Mouse (Mus musculus) stomach, postnatal 0 days (tissue): ENCODE data around the gene Itga9. TPM values are rescaled to one million over a fixed set of nuclear protein-coding genes. Genes with fewer than 3 reads are reported as not detected.
A peak's percentile ranks its signal among the peaks of the same experiment; 100 is the strongest.

Experiments
- ATAC-seq: fragments of 200-750 bp; cut with Nextera tagmentation; 2 replicates; pipeline ENCODE4 v1.8.0; 2017; ENCODE audit not compliant: low FRiP score, low TSS enrichment
- DNase-seq: peaks from one replicate; pipeline ENCODE4 v3.0.0-alpha.2; 2016; ENCODE audit warnings: low spot score
- H3K27ac ChIP-seq: fragments of 300-500 bp; sonication (generic); replicated peaks from 2 replicates; pipeline ENCODE4 v1.5.1; 2014; ENCODE audit warnings: mild to moderate bottlenecking, control low read depth
- H3K27me3 ChIP-seq: fragments of 300-500 bp; sonication (generic); 2 replicates; pipeline ENCODE4 v1.6.1; 2014; ENCODE audit warnings: low read length; ENCODE audit not compliant: control insufficient read depth, insufficient read depth
- H3K36me3 ChIP-seq: fragments of 300-500 bp; sonication (generic); 2 replicates; pipeline ENCODE4 v1.6.1; 2014; ENCODE audit warnings: low read length, mixed read lengths; ENCODE audit not compliant: control insufficient read depth, insufficient read depth
- H3K4me1 ChIP-seq: fragments of 300-500 bp; sonication (generic); replicated peaks from 2 replicates; pipeline ENCODE4 v1.6.1; 2014; ENCODE audit warnings: antibody characterized with exemption; ENCODE audit not compliant: control insufficient read depth, insufficient read depth
- H3K4me2 ChIP-seq: fragments of 300-500 bp; sonication (generic); replicated peaks from 2 replicates; pipeline ENCODE4 v1.6.1; 2014; ENCODE audit warnings: low read depth, mild to moderate bottlenecking, control low read depth, moderate library complexity
- H3K4me3 ChIP-seq: fragments of 300-500 bp; sonication (generic); 2 replicates; pipeline ENCODE4 v1.5.1; 2014; ENCODE audit warnings: low read depth, low read length, control low read depth
- H3K9ac ChIP-seq: fragments of 300-500 bp; sonication (generic); 2 replicates; pipeline ENCODE4 v1.6.1; 2014; ENCODE audit warnings: mild to moderate bottlenecking, low read length, control low read depth, mixed read lengths
- H3K9me3 ChIP-seq: fragments of 300-500 bp; sonication (generic); 2 replicates; pipeline ENCODE4 v1.6.1; 2016; ENCODE audit warnings: low read length; ENCODE audit not compliant: control insufficient read depth
- CTCF ChIP-seq: IDR thresholded peaks from 2 replicates; pipeline ENCODE4 v1.5.1; 2016; ENCODE audit warnings: antibody characterized with exemption, low read depth, mild to moderate bottlenecking, moderate library complexity
- EP300 ChIP-seq: optimal IDR thresholded peaks from 2 replicates; pipeline ENCODE3; 2016; ENCODE audit warnings: antibody characterized with exemption
- WGBS: fragments of 180-500 bp; shearing (Covaris S2); extraction: QIAGEN DNeasy Blood & Tissue Kit; methylation state at CpG from one replicate; pipeline ENCODE4 v1.1.7; 2014; 5-methylcytosine and 5-hydroxymethylcytosine counted together
- polyA plus RNA-seq: library from polyadenylated mRNA; unstranded; fragments of >200 nt; fragmentation: Nextera tagmentation; extraction: Ambion mirVana; gene quantifications from 2 replicates; pipeline ENCODE4 v1.2.1, GENCODE M21; 2015

The Itga9 gene
- polyA plus RNA-seq, 1 experiment from 2014 or later: 5.3 TPM

DNA sequence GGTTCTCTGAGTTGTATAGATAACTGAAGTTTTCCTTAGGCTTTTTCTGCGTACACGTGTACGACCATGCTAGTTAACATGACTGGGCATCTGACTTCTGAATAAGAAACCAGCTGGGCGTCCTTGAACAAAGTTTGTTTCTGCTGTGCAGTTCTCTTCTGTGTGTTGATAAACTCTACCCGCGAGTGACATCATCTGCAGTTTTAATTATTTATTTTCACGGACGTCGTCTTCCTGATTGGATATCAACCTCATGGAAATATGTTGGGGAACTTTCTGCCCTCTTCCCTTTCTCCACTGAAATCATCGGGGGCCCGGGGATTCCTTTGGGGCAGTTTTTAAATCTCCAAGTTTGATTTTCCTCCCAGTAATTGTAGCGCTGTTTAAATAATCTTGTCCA lies 327.8 kb downstream of the Itga9 start:
- 48% methylated on average over 12 of the region's 12 CpGs for WGBS
- H3K27me3 ChIP-seq: no peaks in the 10 kb centered on the region
- ATAC-seq (peak; percentile 22; the same call in 1 of the 2 replicates), DNase-seq (no peak)
- H3K9me3 ChIP-seq: no peaks in the 10 kb centered on the region
- H3K4me3 ChIP-seq: no peak overlapping the region
- no peak overlapping the region for H3K9ac ChIP-seq
- H3K27ac ChIP-seq: no peak overlapping the region
- no peaks in the 10 kb centered on the region for H3K36me3 ChIP-seq
- TF ChIP-seq CTCF (no peak), EP300 (no peak)
- no peaks in the 10 kb centered on the region for H3K4me1 ChIP-seq
- no peak overlapping the region for H3K4me2 ChIP-seq

DNA sequence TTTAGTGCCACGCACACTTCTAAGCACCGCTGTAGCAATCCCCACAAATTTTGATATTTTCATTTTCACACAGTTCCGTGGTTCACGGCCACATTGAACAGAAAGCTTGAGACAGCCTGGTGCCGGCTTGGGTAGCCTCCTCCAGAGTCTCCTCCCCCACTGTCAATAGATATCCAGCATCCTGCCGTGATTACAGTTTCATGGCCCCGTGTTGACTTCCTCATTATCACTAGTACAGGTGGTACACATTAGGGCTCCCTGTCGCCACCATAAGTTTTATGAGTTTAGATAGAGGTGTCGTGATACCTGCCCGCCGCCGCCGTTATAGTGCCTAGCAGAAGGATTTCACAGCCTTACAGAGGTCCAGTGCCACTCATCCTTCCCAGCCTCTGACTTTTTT lies 328.6 kb downstream of the Itga9 start:
- no peak for ATAC-seq
- H3K9me3 ChIP-seq: no peaks in the 10 kb centered on the region
- H3K9ac ChIP-seq: no peak overlapping the region
- no peak overlapping the region for H3K4me2 ChIP-seq
- no peak for TF ChIP-seq CTCF
- TF ChIP-seq EP300: no peak
- WGBS: 70% methylated on average over 13 of the region's 13 CpGs
- H3K36me3 ChIP-seq: no peaks in the 10 kb centered on the region
- DNase-seq: no peak
- H3K27me3 ChIP-seq: no peaks in the 10 kb centered on the region
- no peak overlapping the region for H3K4me3 ChIP-seq
- no peaks in the 10 kb centered on the region for H3K4me1 ChIP-seq
- no peak overlapping the region for H3K27ac ChIP-seq

DNA sequence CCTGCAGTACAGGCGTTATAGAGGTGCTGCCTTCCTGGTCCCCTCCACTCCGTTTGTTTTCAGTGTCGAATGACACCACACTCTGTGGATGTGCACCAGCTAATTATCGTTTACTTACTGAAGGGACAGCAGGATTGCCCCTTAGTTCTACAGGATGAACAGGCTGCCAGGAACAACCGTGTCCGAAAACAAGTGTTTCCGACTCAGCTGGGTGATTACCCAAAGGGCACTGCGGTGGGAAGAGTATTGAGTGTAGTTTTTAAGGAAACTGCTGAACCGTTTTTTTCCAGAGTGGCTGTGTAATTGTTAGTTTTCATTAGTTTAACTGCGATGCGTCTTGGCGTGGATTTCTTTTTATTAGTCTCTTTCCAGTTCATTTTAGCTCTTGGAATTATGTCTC lies 329.6 kb downstream of the Itga9 start:
- DNase-seq: no peak
- Histone ChIP-seq H3K4me1 (no peaks in the 10 kb centered on the region), H3K27ac (no peak overlapping the region), H3K4me2 (no peak overlapping the region), H3K9ac (no peak overlapping the region), H3K27me3 (no peaks in the 10 kb centered on the region), H3K9me3 (no peaks in the 10 kb centered on the region), H3K36me3 (no peaks in the 10 kb centered on the region), H3K4me3 (no peak overlapping the region)
- no peak for ATAC-seq
- 73% methylated on average over 12 of the region's 12 CpGs for WGBS
- no peak for TF ChIP-seq CTCF
- TF ChIP-seq EP300: no peak

DNA sequence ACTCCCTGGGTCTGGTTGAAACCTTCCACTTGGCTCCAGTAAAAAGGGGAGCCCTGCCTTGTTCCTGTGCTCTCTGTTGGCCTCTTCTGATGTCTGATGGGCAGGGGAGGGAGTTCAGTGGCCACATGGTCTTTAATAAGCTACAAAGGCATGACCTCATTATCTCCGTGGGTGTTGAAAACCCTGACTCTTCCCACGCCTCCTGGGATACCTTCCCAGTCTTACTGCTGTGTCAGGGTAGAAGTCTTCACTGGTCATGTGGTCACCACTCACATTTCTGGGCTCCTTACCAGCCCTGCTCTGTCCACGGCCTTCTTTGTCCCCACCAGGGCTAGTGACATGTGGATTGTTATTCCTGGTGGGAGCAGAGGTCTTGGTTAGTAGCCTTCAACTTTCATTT lies 331.0 kb downstream of the Itga9 start:
- TF ChIP-seq EP300: no peak
- TF ChIP-seq CTCF: no peak
- Histone ChIP-seq H3K9ac (no peak overlapping the region), H3K9me3 (no peaks in the 10 kb centered on the region), H3K27ac (no peak overlapping the region), H3K4me3 (no peak overlapping the region), H3K27me3 (no peaks in the 10 kb centered on the region), H3K36me3 (no peaks in the 10 kb centered on the region), H3K4me1 (no peaks in the 10 kb centered on the region), H3K4me2 (no peak overlapping the region)
- 63% methylated on average over 3 of the region's 3 CpGs for WGBS
- DNase-seq (no peak), ATAC-seq (0 out of 2 replicates have a peak, but pooled peaks have one; percentile 18)

DNA sequence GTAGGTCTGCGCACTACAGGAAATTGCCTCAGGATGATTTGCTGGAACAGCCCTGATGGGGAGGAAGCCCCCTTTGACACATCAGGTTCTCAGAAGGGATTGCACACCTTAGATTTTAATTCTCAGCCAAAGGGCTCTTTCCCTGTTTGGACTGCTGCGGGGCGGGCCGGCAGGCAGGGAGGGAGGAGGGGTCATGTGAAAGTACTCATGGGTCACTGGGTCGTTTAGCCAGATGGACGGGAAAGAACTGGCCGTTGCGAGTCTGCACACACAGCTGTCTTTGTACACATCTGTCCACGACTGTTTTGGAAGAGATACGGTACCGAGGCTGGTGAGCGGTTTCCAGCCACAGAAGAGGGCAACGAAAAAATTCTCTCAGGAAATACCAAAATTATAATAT lies 332.9 kb downstream of the Itga9 start:
- 30% methylated on average over 13 of the region's 13 CpGs for WGBS
- Histone ChIP-seq H3K36me3 (no peaks in the 10 kb centered on the region), H3K9me3 (no peaks in the 10 kb centered on the region), H3K4me2 (no peak overlapping the region), H3K9ac (no peak overlapping the region), H3K4me1 (no peaks in the 10 kb centered on the region), H3K27me3 (no peaks in the 10 kb centered on the region), H3K4me3 (no peak overlapping the region), H3K27ac (no peak overlapping the region)
- ATAC-seq: no peak
- no peak for DNase-seq
- TF ChIP-seq CTCF (no peak), EP300 (no peak)

DNA sequence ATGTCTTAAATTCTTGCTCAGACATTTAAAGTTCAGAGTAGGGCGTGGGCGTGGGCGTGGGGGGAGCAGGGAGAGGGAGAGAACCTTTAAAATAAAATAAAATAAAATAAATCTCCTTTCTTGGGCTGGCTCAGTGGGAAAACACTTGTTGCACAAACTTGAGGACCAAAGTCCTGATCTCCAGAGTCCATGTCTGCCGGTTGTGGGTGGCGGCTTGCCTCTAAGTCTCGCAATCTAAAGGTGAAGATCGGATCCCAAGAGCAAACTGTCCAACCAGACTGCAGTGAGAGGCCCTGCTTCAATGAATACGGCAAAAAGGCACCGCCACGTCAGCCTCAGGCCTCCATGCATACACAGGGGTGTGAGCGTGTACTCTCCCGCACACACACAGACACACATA lies 333.3 kb downstream of the Itga9 start:
- Histone ChIP-seq H3K36me3 (no peaks in the 10 kb centered on the region), H3K27me3 (no peaks in the 10 kb centered on the region)

More for the DNA sequence above, 333.3 kb downstream of the Itga9 start:
- no peak overlapping the region for H3K4me3 ChIP-seq
- no peak overlapping the region for H3K4me2 ChIP-seq
- no peak overlapping the region for H3K27ac ChIP-seq
- H3K9me3 ChIP-seq: no peaks in the 10 kb centered on the region
- TF ChIP-seq EP300 (no peak), CTCF (no peak)
- 65% methylated on average over 12 of the region's 12 CpGs for WGBS
- DNase-seq: no peak
- no peak overlapping the region for H3K9ac ChIP-seq
- H3K4me1 ChIP-seq: no peaks in the 10 kb centered on the region
- no peak for ATAC-seq
